Mouse (Mus musculus) midbrain, embryonic 14.5 days (tissue): ENCODE results near the gene Sgk1. TPM values are rescaled to one million over a fixed set of nuclear protein-coding genes. Genes with fewer than 3 reads are reported as not detected.

Experiments
- ATAC-seq: fragments of 200-750 bp; cut with Nextera tagmentation; 2 replicates; pipeline ENCODE4 v1.8.0; 2017; ENCODE audit warnings: moderate number of reproducible peaks, moderate library complexity; ENCODE audit not compliant: low FRiP score, low TSS enrichment
- DNase-seq: peaks from one replicate; pipeline ENCODE4 v3.0.0-alpha.2; 2015
- H3K27ac ChIP-seq: fragments of 300-500 bp; sonication (generic); replicated peaks from 2 replicates; pipeline ENCODE4 v1.5.1; 2014; ENCODE audit warnings: mild to moderate bottlenecking, low read depth, low read length, moderate library complexity
- H3K27me3 ChIP-seq: fragments of 300-500 bp; sonication (generic); 2 replicates; pipeline ENCODE4 v1.6.1; 2014; ENCODE audit warnings: low read length, control low read depth, mixed read lengths; ENCODE audit not compliant: control insufficient read depth, insufficient read depth
- H3K36me3 ChIP-seq: fragments of 300-500 bp; sonication (generic); 2 replicates; pipeline ENCODE4 v1.6.1; 2014; ENCODE audit warnings: low read length, control low read depth; ENCODE audit not compliant: control insufficient read depth, insufficient read depth
- H3K4me1 ChIP-seq: fragments of 300-500 bp; sonication (generic); 2 replicates; pipeline ENCODE4 v1.6.1; 2014; ENCODE audit warnings: mild to moderate bottlenecking, antibody characterized with exemption, low read length, control low read depth; ENCODE audit not compliant: control insufficient read depth, insufficient read depth
- H3K4me2 ChIP-seq: fragments of 300-500 bp; sonication (generic); 2 replicates; pipeline ENCODE4 v1.6.1; 2014; ENCODE audit warnings: mild to moderate bottlenecking, low read length, moderate library complexity
- H3K4me3 ChIP-seq: fragments of 300-500 bp; sonication (generic); replicated peaks from 2 replicates; pipeline ENCODE4 v1.5.1; 2014; ENCODE audit warnings: low read depth, low read length
- H3K9ac ChIP-seq: fragments of 300-500 bp; sonication (generic); replicated peaks from 2 replicates; pipeline ENCODE4 v1.6.1; 2014; ENCODE audit warnings: mild to moderate bottlenecking, low read length, moderate library complexity
- H3K9me3 ChIP-seq: fragments of 300-500 bp; sonication (generic); 2 replicates; pipeline ENCODE4 v1.6.1; 2016; ENCODE audit warnings: low read length, control low read depth, mixed read lengths; ENCODE audit not compliant: control insufficient read depth
- WGBS: fragments of 180-500 bp; shearing (Covaris S2); extraction: QIAGEN DNeasy Blood & Tissue Kit; methylation state at CpG from one replicate; pipeline ENCODE4 v1.1.7; 2014; 5-methylcytosine and 5-hydroxymethylcytosine counted together
- polyA plus RNA-seq: library from polyadenylated mRNA; unstranded; fragments of >200 nt; fragmentation: Nextera tagmentation; extraction: Ambion mirVana; gene quantifications from 2 replicates; pipeline ENCODE4 v1.2.1, GENCODE M21; 2014

Sgk1 gene
- polyA plus RNA-seq, 1 experiment from 2014 or later, result 47.9 TPM

GRCm38 (mm10) chr10:21918016-21918749 is 36.2 kb downstream of the Sgk1 start:
- no peaks in the 10 kb centered on the region for H3K9me3 ChIP-seq
- ATAC-seq, result no peak

DNA sequence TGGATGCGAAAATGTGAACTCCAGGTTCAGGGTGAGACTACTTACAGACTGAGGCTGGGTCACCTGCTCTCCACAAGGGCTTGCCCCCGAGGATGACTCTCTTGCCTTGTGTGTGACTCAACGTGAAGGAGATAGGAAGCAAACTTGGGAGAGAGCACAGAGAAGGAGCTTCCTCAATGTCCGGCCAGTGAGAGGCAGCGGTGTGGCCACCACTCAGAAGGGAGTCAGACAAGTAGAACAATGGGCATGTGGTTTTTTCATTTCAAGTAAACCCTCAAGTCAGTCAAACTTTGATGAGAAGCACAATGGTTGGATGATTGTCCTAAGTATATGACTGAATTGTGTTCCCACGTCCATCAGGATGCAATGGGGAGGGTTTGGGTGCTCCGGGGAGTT is 36.8 kb downstream of the Sgk1 start:
- 87% methylated on average over 7 of the region's 7 CpGs for WGBS
- no peak for ATAC-seq
- H3K9ac ChIP-seq, result no peak overlapping the region

More at GRCm38 (mm10) chr10:21918016-21918749, 36.2 kb downstream of the Sgk1 start:
- no peak overlapping the region for H3K9ac ChIP-seq
- DNase-seq, result no peak
- H3K36me3 ChIP-seq, result no peaks in the 10 kb centered on the region
- no peaks in the 10 kb centered on the region for H3K27me3 ChIP-seq
- no peak overlapping the region for H3K27ac ChIP-seq
- H3K4me1 ChIP-seq, result peaks cover 11% of the 10 kb centered on the region
- H3K4me2 ChIP-seq, result no peak overlapping the region
- WGBS, result 73% methylated on average over 6 of the region's 6 CpGs
- H3K4me3 ChIP-seq, result no peak overlapping the region

GRCm38 (mm10) chr10:21920611-21921010 is 38.6 kb downstream of the Sgk1 start:
- DNase-seq (no peak), ATAC-seq (no peak)
- Histone ChIP-seq H3K4me2 (no peak overlapping the region), H3K4me3 (no peak overlapping the region), H3K4me1 (peaks cover 24% of the 10 kb centered on the region), H3K9ac (no peak overlapping the region), H3K27ac (no peak overlapping the region), H3K9me3 (no peaks in the 10 kb centered on the region), H3K27me3 (no peaks in the 10 kb centered on the region), H3K36me3 (no peaks in the 10 kb centered on the region)
- WGBS, result 73% methylated on average over 2 of the region's 2 CpGs

More for the DNA sequence above, 36.8 kb downstream of the Sgk1 start:
- DNase-seq, result no peak
- Histone ChIP-seq H3K27ac (no peak overlapping the region), H3K4me1 (peaks cover 17% of the 10 kb centered on the region), H3K36me3 (no peaks in the 10 kb centered on the region), H3K4me2 (no peak overlapping the region), H3K27me3 (no peaks in the 10 kb centered on the region), H3K9me3 (no peaks in the 10 kb centered on the region), H3K4me3 (no peak overlapping the region)

DNA sequence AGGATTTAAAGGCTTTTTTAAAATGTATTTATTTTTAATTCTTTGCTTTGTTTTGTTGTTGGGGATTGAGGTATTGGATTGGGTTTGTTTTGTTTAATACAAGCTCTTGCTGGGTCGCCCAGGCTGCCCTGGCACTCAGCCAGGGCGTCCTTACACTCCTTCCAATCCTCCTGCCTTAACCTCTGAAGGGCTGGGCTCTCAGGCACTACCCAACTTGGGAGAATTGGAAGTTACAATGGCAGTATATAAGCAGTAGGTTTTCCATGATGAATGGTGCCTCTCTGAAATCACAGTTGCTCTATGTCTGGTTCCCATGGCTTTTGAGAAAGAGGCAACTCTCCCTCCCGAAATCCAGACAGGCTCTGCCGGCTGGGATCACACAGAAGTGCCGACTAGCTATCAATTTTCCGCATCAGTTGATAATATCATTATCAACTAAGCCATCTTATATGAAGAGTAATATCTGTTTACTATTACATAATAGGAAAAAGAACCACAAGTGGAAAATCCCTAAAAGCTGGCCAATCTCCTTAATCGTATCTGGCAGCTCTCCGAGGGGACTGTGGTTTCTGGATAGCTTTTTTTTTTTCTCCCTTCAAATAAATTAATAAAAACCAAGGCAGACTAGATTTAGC is 40.8 kb downstream of the Sgk1 start:
- peaks cover 24% of the 10 kb centered on the region for H3K4me1 ChIP-seq
- H3K4me3 ChIP-seq, result no peak overlapping the region
- WGBS, result 27% methylated on average over 8 of the region's 8 CpGs
- no peak overlapping the region; the same call in 1 of the 2 replicates for H3K9ac ChIP-seq
- H3K4me2 ChIP-seq, result peak overlapping the region; percentile 42
- H3K27ac ChIP-seq, result peak overlapping the region; percentile 75
- ATAC-seq (0 out of 2 replicates have a peak, but pooled peaks have one; percentile 25), DNase-seq (peak; percentile 57)
- H3K36me3 ChIP-seq, result no peaks in the 10 kb centered on the region
- H3K9me3 ChIP-seq, result no peaks in the 10 kb centered on the region
- no peaks in the 10 kb centered on the region for H3K27me3 ChIP-seq

DNA sequence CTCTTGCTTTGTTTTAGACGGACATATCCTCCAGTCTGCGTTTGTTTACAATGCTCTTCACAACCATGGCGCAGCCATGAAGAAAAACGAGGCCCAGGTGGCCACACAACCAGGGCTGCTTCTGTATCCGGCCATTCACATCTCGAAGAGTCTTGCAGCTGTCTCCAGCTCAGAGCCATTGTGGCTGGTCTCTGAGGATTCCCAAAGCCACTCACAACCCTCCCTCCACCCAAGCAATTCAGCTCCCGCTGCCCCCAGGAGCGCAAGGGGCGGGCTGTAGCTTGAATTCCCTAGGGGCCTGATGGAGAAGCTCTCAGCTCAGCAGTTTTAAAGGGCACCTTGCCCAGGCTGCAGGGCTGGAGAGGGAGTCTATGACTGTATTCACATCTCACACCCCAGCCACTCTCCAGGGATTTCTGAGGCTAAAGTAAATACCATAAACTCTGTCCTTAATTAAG is 41.5 kb downstream of the Sgk1 start:
- WGBS, result 2% methylated on average over 9 of the region's 9 CpGs

DNA sequence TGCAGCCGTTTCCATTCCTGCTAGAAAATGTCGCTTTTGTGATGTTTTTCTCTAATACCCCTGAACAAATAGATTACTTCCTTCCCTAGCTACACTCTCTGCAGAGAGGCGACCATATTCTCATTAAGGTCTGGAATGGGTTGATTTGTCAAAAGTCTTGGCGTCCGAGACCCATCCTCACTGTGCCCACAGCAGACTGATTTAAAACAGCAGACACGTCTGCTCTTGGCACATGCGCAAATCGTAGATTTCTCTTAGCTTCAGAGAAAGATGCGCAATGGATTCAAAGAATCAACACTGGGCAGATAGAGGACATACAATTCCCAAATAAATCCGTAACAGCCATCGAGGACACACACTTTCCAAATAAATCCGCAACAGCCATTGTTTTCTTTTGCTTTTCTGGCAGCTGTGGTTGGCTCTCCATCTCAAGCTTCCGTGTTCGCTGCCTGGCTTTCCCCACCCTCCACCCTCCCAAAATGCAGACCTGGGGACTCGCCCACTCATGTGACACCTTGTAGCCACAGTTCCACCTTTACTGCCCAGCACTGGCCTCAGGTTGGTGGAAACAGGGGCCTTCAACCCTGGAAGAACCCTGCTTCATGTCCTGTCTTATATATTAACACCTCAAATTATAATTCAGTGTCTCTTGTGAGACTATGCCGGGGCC is 42.2 kb downstream of the Sgk1 start:
- ATAC-seq, result no peak
- no peak overlapping the region for H3K9ac ChIP-seq
- H3K9me3 ChIP-seq, result no peaks in the 10 kb centered on the region
- H3K27ac ChIP-seq, result peak overlapping the region; percentile 75
- H3K4me1 ChIP-seq, result peaks cover 24% of the 10 kb centered on the region
- peak overlapping the region; percentile 42 for H3K4me2 ChIP-seq
- no peaks in the 10 kb centered on the region for H3K36me3 ChIP-seq
- no peak overlapping the region for H3K4me3 ChIP-seq
- H3K27me3 ChIP-seq, result no peaks in the 10 kb centered on the region
- peak; percentile 57 for DNase-seq
- 69% methylated on average over 16 of the region's 16 CpGs for WGBS

More for the DNA sequence above, 41.5 kb downstream of the Sgk1 start:
- peak; percentile 78 for DNase-seq
- peak overlapping the region; percentile 23; the same call in 1 of the 2 replicates for H3K9ac ChIP-seq
- no peaks in the 10 kb centered on the region for H3K9me3 ChIP-seq
- peaks cover 24% of the 10 kb centered on the region for H3K4me1 ChIP-seq
- no peaks in the 10 kb centered on the region for H3K27me3 ChIP-seq
- no peak overlapping the region for H3K4me3 ChIP-seq
- peak overlapping the region; percentile 75 for H3K27ac ChIP-seq
- no peaks in the 10 kb centered on the region for H3K36me3 ChIP-seq
- H3K4me2 ChIP-seq, result peak overlapping the region; percentile 42
- ATAC-seq, result peak; percentile 61; the same call in 1 of the 2 replicates

DNA sequence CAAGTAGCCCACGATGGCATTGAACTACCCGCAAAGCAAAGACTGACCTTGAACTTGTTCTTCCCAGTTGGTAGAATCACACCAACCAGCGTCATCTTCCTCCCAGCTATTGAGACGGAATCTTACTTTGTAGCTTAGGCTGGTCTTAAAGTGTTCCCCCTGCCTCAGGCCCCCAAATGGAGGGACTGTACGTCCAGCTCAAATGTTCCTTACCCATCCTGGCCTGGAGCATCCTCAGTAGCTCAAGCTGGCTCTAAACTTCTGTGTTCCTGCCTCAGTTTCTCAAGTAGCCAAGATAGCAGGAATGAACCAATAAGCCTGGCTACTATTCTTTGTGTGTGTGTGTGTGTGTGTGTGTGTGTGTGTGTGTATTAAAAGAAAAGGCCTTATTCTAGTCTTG is 45.0 kb downstream of the Sgk1 start:
- Histone ChIP-seq H3K4me2 (no peak overlapping the region), H3K27ac (no peak overlapping the region), H3K9me3 (no peaks in the 10 kb centered on the region), H3K4me3 (no peak overlapping the region), H3K4me1 (peaks cover 24% of the 10 kb centered on the region), H3K36me3 (no peaks in the 10 kb centered on the region; the same call in 1 of the 2 replicates), H3K27me3 (no peaks in the 10 kb centered on the region), H3K9ac (no peak overlapping the region)
- WGBS, result 89% methylated on average over 5 of the region's 5 CpGs
- ATAC-seq, result no peak
- no peak for DNase-seq

DNA sequence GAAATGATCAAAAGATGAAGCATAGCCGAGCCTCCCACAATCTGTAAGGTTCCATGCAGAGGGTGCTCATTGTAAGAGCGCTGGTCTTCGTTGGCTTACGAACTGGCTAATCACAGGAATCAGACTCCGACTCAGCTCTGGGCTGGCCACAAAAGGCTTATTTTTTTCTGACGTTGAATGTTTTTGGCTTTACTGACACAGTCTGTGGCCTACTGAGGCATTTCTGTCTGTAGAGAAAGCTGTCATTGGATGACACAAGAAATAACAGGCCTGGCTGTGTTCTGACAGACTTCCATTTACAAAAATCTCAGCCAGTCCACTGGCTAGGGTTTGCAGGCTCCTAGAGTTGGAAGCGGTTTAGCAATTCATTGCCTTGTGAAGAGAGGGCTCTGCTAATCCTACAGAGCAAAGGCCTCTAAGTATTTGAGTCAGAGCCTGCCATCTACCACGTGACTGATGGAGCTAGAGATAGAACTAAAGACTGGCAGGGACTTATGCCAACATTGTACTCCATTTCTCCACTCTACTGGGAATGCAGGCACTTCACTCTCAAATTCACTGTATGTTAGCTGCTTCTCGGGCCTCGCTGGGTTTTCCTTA is 48.9 kb downstream of the Sgk1 start:
- H3K9ac ChIP-seq, result no peak overlapping the region
- WGBS, result 74% methylated on average over 10 of the region's 10 CpGs
- no peaks in the 10 kb centered on the region; the same call in 1 of the 2 replicates for H3K36me3 ChIP-seq
- H3K27ac ChIP-seq, result 0 out of 2 replicates have a peak overlapping the region, but pooled peaks have one; percentile 3
- DNase-seq, result peak; percentile 29
- ATAC-seq, result no peak
- no peaks in the 10 kb centered on the region for H3K9me3 ChIP-seq
- no peak overlapping the region for H3K4me3 ChIP-seq
- no peak overlapping the region for H3K4me2 ChIP-seq
- no peaks in the 10 kb centered on the region for H3K4me1 ChIP-seq
- no peaks in the 10 kb centered on the region for H3K27me3 ChIP-seq
